ENCODE assay signal across 17 mouse cellular contexts in the genomic region with DNA sequence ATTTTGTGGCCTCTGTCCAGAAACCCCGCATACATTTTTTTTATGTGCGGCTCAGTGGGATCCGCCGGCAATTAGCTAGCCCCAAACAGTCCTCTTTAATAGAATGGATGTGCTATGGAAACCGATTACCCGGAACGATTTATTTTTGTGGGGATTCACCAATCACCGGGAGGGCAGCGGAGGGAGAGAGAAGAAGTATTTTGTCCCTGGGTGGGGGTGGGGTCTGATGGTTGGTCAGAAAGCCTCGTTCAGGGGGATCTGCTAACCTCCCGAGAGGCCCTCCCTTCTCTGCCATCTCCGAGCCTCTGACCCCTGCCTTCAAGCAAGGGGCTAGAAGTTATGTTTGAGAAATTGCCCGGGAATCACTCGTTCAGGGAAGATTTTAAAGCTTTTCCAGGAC. TPM values are rescaled to one million over a fixed set of nuclear protein-coding genes. Genes with fewer than 3 reads are reported as not detected.
A peak's percentile ranks its signal among the peaks of the same experiment; 100 is the strongest.
DNase-seq lines count a peak whose midpoint lies in the region; ATAC-seq and TF ChIP-seq lines count a peak whose summit lies in the region.
"Had no signal": no experiment of that assay in that cellular context is flagged by ENCODE, and none has a peak within 500 bp of the region (broad histone marks: within the 10 kb centered on the region; RNA-seq: fewer than 3 reads in every experiment).

No protein-coding gene starts in this region.

- no peak for TF ChIP-seq CTCF in hindbrain, postnatal 0 days (IDR thresholded peaks at IDR 0.05; ENCODE audit: low read depth)

- H3K27ac ChIP-seq in hindbrain, embryonic 12.5 days: no peak overlapping the region
- no peak overlapping the region for H3K27ac ChIP-seq in hindbrain, postnatal 0 days
- H3K27ac ChIP-seq in embryonic facial prominence, embryonic 10.5 days (replicated peaks): peak overlapping the region; percentile 80
- H3K27ac ChIP-seq in limb, embryonic 12.5 days: peak overlapping the region; percentile 82; the same call in 1 of the 2 replicates
- H3K27ac ChIP-seq: kidney, embryonic 15.5 days; macrophage had no signal

- no peak overlapping the region for H3K4me3 ChIP-seq in hindbrain, embryonic 12.5 days
- no peak overlapping the region for H3K4me3 ChIP-seq in hindbrain, postnatal 0 days (ENCODE audit: low read length)
- H3K4me3 ChIP-seq in embryonic facial prominence, embryonic 10.5 days: peak overlapping the region; percentile 72
- peak overlapping the region; percentile 29 for H3K4me3 ChIP-seq in limb, embryonic 12.5 days (replicated peaks)
- H3K4me3 ChIP-seq: kidney, embryonic 15.5 days had no signal

- H3K4me1 ChIP-seq in hindbrain, embryonic 12.5 days: peaks cover 43% of the 10 kb centered on the region
- H3K4me1 ChIP-seq in hindbrain, postnatal 0 days (ENCODE audit: insufficient read depth, low read length): peaks cover 5% of the 10 kb centered on the region; the same call in 1 of the 2 replicates
- H3K4me1 ChIP-seq in embryonic facial prominence, embryonic 10.5 days: peaks cover 93% of the 10 kb centered on the region
- peaks cover 53% of the 10 kb centered on the region for H3K4me1 ChIP-seq in limb, embryonic 12.5 days (replicated peaks)

- peaks cover 96% of the 10 kb centered on the region for H3K27me3 ChIP-seq in hindbrain, embryonic 12.5 days
- H3K27me3 ChIP-seq in hindbrain, postnatal 0 days (ENCODE audit: insufficient read depth, low read length): peaks cover 88% of the 10 kb centered on the region
- peaks cover 100% of the 10 kb centered on the region for H3K27me3 ChIP-seq in embryonic facial prominence, embryonic 10.5 days (replicated peaks; ENCODE audit: low read depth, poor library complexity, severe bottlenecking)
- H3K27me3 ChIP-seq in limb, embryonic 12.5 days: peaks cover 97% of the 10 kb centered on the region

- under 1% methylated on average over 14 of the region's 14 CpGs for WGBS in hindbrain, embryonic 12.5 days
- WGBS in hindbrain, postnatal 0 days: 2% methylated on average over 14 of the region's 14 CpGs
- WGBS in embryonic facial prominence, embryonic 10.5 days: under 1% methylated on average over 14 of the region's 14 CpGs
- WGBS in limb, embryonic 12.5 days: 1% methylated on average over 14 of the region's 14 CpGs

- H3K9me3 ChIP-seq in hindbrain, embryonic 12.5 days (replicated peaks): peaks cover 4% of the 10 kb centered on the region; the same call in 1 of the 2 replicates
- H3K9me3 ChIP-seq in hindbrain, postnatal 0 days (ENCODE audit: low read length): no peaks in the 10 kb centered on the region
- H3K9me3 ChIP-seq in embryonic facial prominence, embryonic 10.5 days: no peaks in the 10 kb centered on the region
- H3K9me3 ChIP-seq in limb, embryonic 12.5 days: 0 out of 2 replicates have a peak, but pooled peaks cover 5% of the 10 kb centered on the region
- H3K9me3 ChIP-seq: kidney, embryonic 15.5 days had no signal

- no peak overlapping the region for H3K9ac ChIP-seq in hindbrain, embryonic 12.5 days
- no peak overlapping the region for H3K9ac ChIP-seq in hindbrain, postnatal 0 days (replicated peaks; ENCODE audit: low read length)
- no peak overlapping the region for H3K9ac ChIP-seq in limb, embryonic 12.5 days (replicated peaks)
- H3K9ac ChIP-seq: kidney, embryonic 15.5 days had no signal

- ATAC-seq in hindbrain, embryonic 12.5 days (ENCODE audit: low FRiP score): no peak
- no peak for ATAC-seq in hindbrain, postnatal 0 days
- ATAC-seq in limb, embryonic 12.5 days (ENCODE audit: insufficient number of reproducible peaks, insufficient read depth, low FRiP score, low TSS enrichment, low read depth): no peak
- no peak for ATAC-seq in CD4-positive, CD25-positive, alpha-beta regulatory T cell, adult 4 months
- ATAC-seq: inflammation-experienced regulatory T-cells, adult 6 months had no signal

- no peak for DNase-seq in hindbrain, postnatal 0 days (ENCODE audit: low spot score)
- DNase-seq in ZHBTc4 (ENCODE audit: low read depth, low spot score): peak; percentile 16
- peak; percentile 55 for DNase-seq in embryonic facial prominence, embryonic 10.5 days (ENCODE audit: low spot score)
- DNase-seq in cerebellum, adult 9-10 months: no peak
- DNase-seq: cerebellum, adult 8-10 months; gastrocnemius, postnatal 10 days; layer of hippocampus, postnatal 36 days; liver; lung, adult 18-20 months; right cerebral cortex, postnatal 14 days had no signal

- H3K4me2 ChIP-seq in hindbrain, embryonic 12.5 days (replicated peaks): peak overlapping the region; percentile 42
- H3K4me2 ChIP-seq in hindbrain, postnatal 0 days (ENCODE audit: low read depth, low read length): no peak overlapping the region
- peak overlapping the region; percentile 85 for H3K4me2 ChIP-seq in limb, embryonic 12.5 days

- H3K36me3 ChIP-seq in hindbrain, embryonic 12.5 days: no peaks in the 10 kb centered on the region
- no peaks in the 10 kb centered on the region for H3K36me3 ChIP-seq in hindbrain, postnatal 0 days (ENCODE audit: insufficient read depth, low read length)
- no peaks in the 10 kb centered on the region for H3K36me3 ChIP-seq in embryonic facial prominence, embryonic 10.5 days (replicated peaks)
- no peaks in the 10 kb centered on the region for H3K36me3 ChIP-seq in limb, embryonic 12.5 days
- H3K36me3 ChIP-seq: kidney, embryonic 15.5 days had no signal

RNA-seq across cellular contexts. Expression of a gene that starts 3.6 kb away (rescaled TPM):
- polyA plus RNA-seq in hindbrain, embryonic 12.5 days (2016; fragmentation: Nextera tagmentation; extraction: Ambion mirVana): 95.6 and 118 TPM in 2 replicates
- 14.8 and 20.6 TPM in 2 replicates for total RNA-seq in hindbrain, postnatal 0 days (2014; rRNA removed)
- polyA plus RNA-seq in hindbrain, postnatal 0 days (2015; fragmentation: Nextera tagmentation; extraction: Ambion mirVana): 26.2 and 28.0 TPM in 2 replicates
- 333 and 362 TPM in 2 replicates for polyA plus RNA-seq in embryonic facial prominence, embryonic 10.5 days (2016; fragmentation: Nextera tagmentation; extraction: Ambion mirVana)
- polyA plus RNA-seq in limb, embryonic 12.5 days (2016; fragmentation: Nextera tagmentation; extraction: Ambion mirVana): 462 and 487 TPM in 2 replicates
- polyA plus RNA-seq in CD4-positive, CD25-positive, alpha-beta regulatory T cell, adult 4 months (2017; shearing (Covaris generic)): not detected
- total RNA-seq: MEL had no signal
- polyA plus RNA-seq: inflammation-experienced regulatory T-cells, adult 6 months; macrophage had no signal

Comparison
In these comparisons a context has a peak if more than half of its experiments do, and no peak if none do; other contexts are left out.
1. H3K27ac ChIP-seq: peak in embryonic facial prominence, embryonic 10.5 days (single experiment) and limb, embryonic 12.5 days (single experiment); none in hindbrain, embryonic 12.5 days (single experiment) and hindbrain, postnatal 0 days (single experiment).
2. H3K4me3 ChIP-seq: peak in embryonic facial prominence, embryonic 10.5 days (single experiment) and limb, embryonic 12.5 days (single experiment); none in hindbrain, embryonic 12.5 days (single experiment) and hindbrain, postnatal 0 days (single experiment).
3. DNase-seq: peak in ZHBTc4 (single experiment) and embryonic facial prominence, embryonic 10.5 days (single experiment); none in hindbrain, postnatal 0 days (single experiment) and cerebellum, adult 9-10 months (single experiment).
4. RNA of a gene that starts 3.6 kb away (polyA plus RNA-seq): 462 to 487 TPM in limb, embryonic 12.5 days, 333 to 362 TPM in embryonic facial prominence, embryonic 10.5 days, 95.6 to 118 TPM in hindbrain, embryonic 12.5 days and 26.2 to 28.0 TPM in hindbrain, postnatal 0 days; not detected in CD4-positive, CD25-positive, alpha-beta regulatory T cell, adult 4 months; every median in the first group is over 10 times any median in the second.